Mouse (Mus musculus) bone marrow, adult 2 months (tissue): ENCODE measurements around the gene Nmnat3.

Experiments
- CTCF ChIP-seq: fragments of 200-500 bp; IDR thresholded peaks from 2 replicates; pipeline ENCODE4 v1.5.1; 2011; ENCODE audit warnings: low read length, control low read depth; ENCODE audit not compliant: control insufficient read depth, insufficient read depth
- POLR2A ChIP-seq: fragments of 200-500 bp; IDR thresholded peaks from 2 replicates; pipeline ENCODE4 v1.6.1; 2011; ENCODE audit warnings: low read depth, mild to moderate bottlenecking, control low read depth, low read length, borderline replicate concordance; ENCODE audit not compliant: control insufficient read depth

DNA sequence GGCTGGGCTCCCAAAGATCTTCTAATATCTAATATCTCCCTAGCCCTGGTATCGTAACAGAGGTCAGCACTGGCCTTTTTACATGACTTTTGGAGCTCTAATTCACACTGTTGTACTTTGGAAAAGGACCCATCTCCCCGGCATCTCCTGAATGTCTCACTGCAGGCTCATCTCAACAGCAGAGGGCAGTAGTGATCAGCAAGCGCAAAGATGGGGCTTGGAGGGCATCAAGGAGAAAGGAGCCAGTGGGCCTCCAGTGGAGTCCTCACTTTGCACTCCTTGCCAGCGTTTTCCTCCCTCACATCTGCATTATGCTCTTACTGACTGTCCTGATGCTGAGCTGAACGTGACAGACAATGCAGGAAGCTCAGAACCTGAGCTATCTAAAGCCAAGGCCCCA lies 155.4 kb downstream of the Nmnat3 start:
- TF ChIP-seq CTCF (peak; percentile 26; the same call in 1 of the 2 replicates), POLR2A (no peak)
